Mouse (Mus musculus) liver, embryonic 15.5 days (tissue): ENCODE data around the gene Gm21258. TPM values are rescaled to one million over a fixed set of nuclear protein-coding genes. Genes with fewer than 3 reads are reported as not detected.
"Not testable (repeated sequence)": the region's sequence is repeated elsewhere in the genome, so short reads cannot be mapped to it uniquely, and the experiment has no call there.

Source experiments
- ATAC-seq: fragments of 200-750 bp; cut with Nextera tagmentation; 2 replicates; pipeline ENCODE4 v1.8.0; 2017; ENCODE audit warnings: moderate number of reproducible peaks, mild to moderate bottlenecking, moderate library complexity; ENCODE audit not compliant: insufficient read depth
- H3K27ac ChIP-seq: fragments of 300-500 bp; sonication (generic); replicated peaks from 2 replicates; pipeline ENCODE4 v1.5.1; 2015; ENCODE audit warnings: mild to moderate bottlenecking, inconsistent platforms
- H3K27me3 ChIP-seq: fragments of 300-500 bp; sonication (generic); 2 replicates; pipeline ENCODE4 v1.6.1; 2015; ENCODE audit warnings: mild to moderate bottlenecking, inconsistent platforms
- H3K36me3 ChIP-seq: fragments of 300-500 bp; sonication (generic); replicated peaks from 2 replicates; pipeline ENCODE4 v1.6.1; 2015; ENCODE audit warnings: moderate library complexity, mild to moderate bottlenecking, inconsistent platforms
- H3K4me1 ChIP-seq: fragments of 300-500 bp; sonication (generic); replicated peaks from 2 replicates; pipeline ENCODE4 v1.6.1; 2015; ENCODE audit warnings: inconsistent platforms
- H3K4me2 ChIP-seq: fragments of 300-500 bp; sonication (generic); 2 replicates; pipeline ENCODE4 v1.6.1; 2015; ENCODE audit warnings: moderate library complexity, mild to moderate bottlenecking, inconsistent platforms
- H3K4me3 ChIP-seq: fragments of 300-500 bp; sonication (generic); replicated peaks from 2 replicates; pipeline ENCODE4 v1.5.1; 2015; ENCODE audit warnings: mild to moderate bottlenecking, inconsistent platforms
- H3K9ac ChIP-seq: fragments of 300-500 bp; sonication (generic); 2 replicates; pipeline ENCODE4 v1.6.1; 2015; ENCODE audit warnings: moderate library complexity, mild to moderate bottlenecking, inconsistent platforms
- H3K9me3 ChIP-seq: fragments of 300-500 bp; sonication (generic); replicated peaks from 2 replicates; pipeline ENCODE4 v1.6.1; 2016; ENCODE audit warnings: inconsistent platforms
- WGBS: fragments of 180-500 bp; shearing (Covaris S2); methylation state at CpG from one replicate; pipeline ENCODE4 v1.1.7; 2015; ENCODE audit warnings: mixed read lengths; ENCODE audit not compliant: insufficient replicate concordance; 5-methylcytosine and 5-hydroxymethylcytosine counted together
- polyA plus RNA-seq: library from polyadenylated mRNA; unstranded; fragments of >200 nt; fragmentation: Nextera tagmentation; extraction: Ambion mirVana; gene quantifications from 2 replicates; pipeline ENCODE4 v1.2.1, GENCODE M21; 2015

Gm21258 gene
- not detected in 2 replicates for polyA plus RNA-seq

- WGBS, result no CpG with 5 or more reads among the region's 6 CpGs
Observed at GRCm38 (mm10) chrY:52779740-52780139, at the start of gene Gm21258. TSS of gene Gm21258 (plus strand) at chrY:52780040.

More at GRCm38 (mm10) chrY:52779740-52780139, at the start of gene Gm21258:
- H3K4me3 ChIP-seq, H3K27ac ChIP-seq, H3K4me1 ChIP-seq, H3K36me3 ChIP-seq, H3K9ac ChIP-seq, H3K4me2 ChIP-seq, H3K27me3 ChIP-seq, ATAC-seq, H3K9me3 ChIP-seq: not testable (repeated sequence)
